Mouse (Mus musculus) left cerebral cortex, postnatal 10 days (tissue): Measurements from ENCODE around the gene Eef1akmt3. TPM values are rescaled to one million over a fixed set of nuclear protein-coding genes. Genes with fewer than 3 reads are reported as not detected.
A peak's percentile ranks its signal among the peaks of the same experiment; 100 is the strongest.

Source experiments
- DNase-seq, 2 experiments: peaks; one replicate each; pipeline ENCODE4 v3.0.0; 2021 to 2022; ENCODE audit warnings: low spot score in 2 of 2, mixed read lengths in 1 of 2; ENCODE audit errors: extremely low spot score in 1 of 2
- intact Hi-C: fragments of 180-260 bp; cut with DNase I; formaldehyde crosslinking; loops from one replicate; pipeline ENCODE4 v1.15.1; 2025
- microRNA-seq: library from miRNA; unstranded; fragments of <30 nt; microRNA quantifications from one replicate; pipeline ENCODE4 v1.2.0, GENCODE M21; 2022
- total RNA-seq, 2 experiments: library from RNA; stranded (reverse); gene quantifications; 2 replicates each; pipeline ENCODE4 v1.2.3; 2021

Gene Eef1akmt3
- total RNA-seq, 2 experiments from 2014 or later, result 0.28 to 0.49 TPM

DNA sequence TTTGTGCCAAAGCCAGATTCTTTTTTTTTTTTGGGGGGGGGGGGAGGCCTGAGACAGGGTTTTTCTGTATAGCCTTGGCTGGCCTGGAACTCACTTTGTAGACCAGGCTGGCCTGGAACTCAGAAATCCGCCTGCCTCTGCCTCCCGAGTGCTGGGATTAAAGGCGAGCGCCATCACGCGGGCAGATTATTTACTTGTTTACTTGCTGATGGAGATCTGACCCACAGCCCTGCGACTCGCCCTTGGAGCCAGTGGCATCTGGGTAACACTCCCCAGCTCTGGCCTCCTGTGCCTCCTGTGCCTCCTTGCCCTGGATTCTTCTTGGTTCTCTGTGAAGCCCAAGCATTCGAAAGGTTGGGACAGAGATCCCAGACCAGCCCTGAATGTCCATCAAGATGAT, 55.7 kb downstream of the Eef1akmt3 start:
- no peak for DNase-seq
- intact Hi-C loops, result no loop called here

DNA sequence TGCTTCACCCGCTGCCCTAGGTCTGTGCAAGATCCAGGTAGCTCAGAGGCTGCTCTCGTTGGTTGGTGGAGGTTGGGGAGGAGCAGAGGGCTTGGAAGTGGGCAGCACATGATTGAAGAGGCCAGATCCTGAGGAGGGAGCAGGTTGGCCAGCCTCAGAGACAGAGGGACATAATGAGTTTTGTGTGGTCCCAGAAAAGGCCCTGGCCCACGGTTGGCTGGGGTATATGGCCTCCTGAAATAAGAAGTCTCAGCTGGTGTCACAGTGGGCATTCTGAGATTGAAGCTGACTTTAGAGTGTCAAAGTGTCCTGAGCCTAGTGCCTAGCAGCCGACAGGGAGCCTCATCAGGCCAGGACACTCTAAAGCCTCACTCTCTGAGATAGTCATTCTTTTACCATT, 56.2 kb downstream of the Eef1akmt3 start:
- no peak for DNase-seq
- intact Hi-C loops, result no loop called here

DNA sequence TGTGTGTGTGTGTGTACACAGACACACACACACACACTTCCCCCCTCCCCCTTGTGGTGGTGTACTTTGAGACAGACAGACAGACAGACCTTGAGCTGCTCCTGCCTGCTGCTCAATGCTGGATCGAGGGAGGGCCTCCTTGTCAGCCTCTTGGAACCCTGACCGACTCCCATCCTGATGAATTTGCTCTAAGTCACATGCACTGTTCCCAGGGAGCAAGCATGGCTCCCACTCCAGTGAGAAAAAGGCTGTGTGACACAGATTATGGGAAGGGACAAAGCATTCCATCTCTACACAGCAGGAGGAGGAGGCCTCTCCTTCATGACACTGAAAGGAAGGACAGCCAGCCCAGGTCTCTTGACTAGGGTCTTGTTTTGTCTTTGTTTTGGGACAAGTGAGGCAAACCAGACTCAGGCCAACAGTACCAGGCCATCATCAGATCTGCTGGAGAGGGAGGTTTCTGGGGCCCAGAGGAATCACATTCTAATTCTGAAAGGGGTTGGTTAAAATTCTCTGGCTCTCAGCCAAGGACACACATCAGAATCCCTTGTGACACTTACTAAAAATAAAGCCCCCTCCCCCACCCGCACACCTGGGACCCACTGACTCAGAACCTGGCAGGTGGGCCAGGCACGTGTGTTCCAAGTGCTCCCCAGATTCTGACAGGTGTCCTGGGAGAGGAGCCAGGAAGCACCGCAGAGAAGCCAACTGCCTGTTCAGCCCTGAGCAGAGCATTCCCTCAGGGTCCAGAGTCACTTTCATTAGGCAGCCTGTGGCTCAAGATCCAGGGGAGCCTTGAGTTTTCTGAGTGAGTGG, 56.9 kb downstream of the Eef1akmt3 start:
- peak in 1 of 2 experiments; percentile 57 for DNase-seq
- intact Hi-C loops, result no loop called here

GRCm38 (mm10) chr10:126983193-126983725, 58.1 kb downstream of the Eef1akmt3 start:
- intact Hi-C loops, result no loop called here
- DNase-seq, result no peak

- intact Hi-C loops, result no loop called here
- no peak for DNase-seq
Observed at GRCm38 (mm10) chr10:126981746-126982145, 59.6 kb downstream of the Eef1akmt3 start.

Small RNA genes within 50 kb of the gene (microRNA-seq; reads per million reads assigned to microRNA genes)
- gene Mir26a-2 (42.5 reads per million, percentile 48 among the genes with 10 or more reads in this experiment), gene Mir546 (not detected)

Other genes with a start within 250 kb of the Eef1akmt3 start
- 10 to 100 TPM in 1 of 2 experiments, 1 to 10 TPM in 1; 8.6 to 10.2 TPM for gene Atp23, start 140.2 kb downstream of the Eef1akmt3 start, total RNA-seq
- gene Ctdsp2, start 62.8 kb downstream of the Eef1akmt3 start, total RNA-seq, result 10 to 100 TPM; 54.2 to 62.9 TPM
- gene Avil, start 40.8 kb downstream of the Eef1akmt3 start, total RNA-seq, result under 1 TPM; 0.14 to 0.17 TPM
- gene Tsfm, start 10.7 kb downstream of the Eef1akmt3 start, total RNA-seq, result 10 to 100 TPM; 28.6 to 31.0 TPM
- 10 to 100 TPM; 10.7 to 12.4 TPM for gene Mettl1, start 99 bp downstream of the Eef1akmt3 start, total RNA-seq
- under 1 TPM; 0.36 to 0.49 TPM for gene Cyp27b1, start 6.7 kb upstream of the Eef1akmt3 start, total RNA-seq
- 10 to 100 TPM; 49.6 to 49.8 TPM for gene March9, start 18.7 kb upstream of the Eef1akmt3 start, total RNA-seq
- gene Cdk4, start 22.0 kb upstream of the Eef1akmt3 start, total RNA-seq, result 100 to 1,000 TPM; 114 to 123 TPM
- 10 to 100 TPM; 65.2 to 67.9 TPM for gene Tspan31, start 28.8 kb upstream of the Eef1akmt3 start, total RNA-seq
- 100 to 1,000 TPM; 558 to 572 TPM for gene Agap2, start 33.8 kb upstream of the Eef1akmt3 start, total RNA-seq
- 100 to 1,000 TPM; 103 to 107 TPM for gene Os9, start 79.6 kb upstream of the Eef1akmt3 start, total RNA-seq
- 100 to 1,000 TPM; 105 to 107 TPM for gene B4galnt1, start 123.7 kb upstream of the Eef1akmt3 start, total RNA-seq
- gene Slc26a10, start 139.1 kb upstream of the Eef1akmt3 start, total RNA-seq, result 1 to 10 TPM; 1.0 to 1.2 TPM
- gene Arhgef25, start 148.6 kb upstream of the Eef1akmt3 start, total RNA-seq, result 10 to 100 TPM; 65.2 to 69.1 TPM
- gene Dtx3, start 154.2 kb upstream of the Eef1akmt3 start, total RNA-seq, result 100 to 1,000 TPM; 182 to 185 TPM
- gene Pip4k2c, start 170.1 kb upstream of the Eef1akmt3 start, total RNA-seq, result 10 to 100 TPM; 42.2 to 47.4 TPM
- gene Kif5a, start 221.8 kb upstream of the Eef1akmt3 start, total RNA-seq, result 100 to 1,000 TPM; 468 to 479 TPM
- gene Dctn2, start 224.9 kb upstream of the Eef1akmt3 start, total RNA-seq, result 100 to 1,000 TPM; 322 to 330 TPM
- gene Mbd6, start 247.5 kb upstream of the Eef1akmt3 start, total RNA-seq, result 10 to 100 TPM; 37.4 to 45.5 TPM